Mouse (Mus musculus) embryonic facial prominence, embryonic 11.5 days (tissue): Measurements from ENCODE around the gene Wdhd1. TPM values are rescaled to one million over a fixed set of nuclear protein-coding genes. Genes with fewer than 3 reads are reported as not detected.

Source experiments
- ATAC-seq: fragments of 200-750 bp; cut with Nextera tagmentation; replicated peaks from 2 replicates; pipeline ENCODE4 v1.8.0; 2017; ENCODE audit warnings: low read depth; ENCODE audit not compliant: insufficient number of reproducible peaks, low FRiP score, low TSS enrichment
- DNase-seq: peaks from one replicate; pipeline ENCODE4 v3.0.0-alpha.2; 2015; ENCODE audit warnings: low spot score
- H3K27ac ChIP-seq: fragments of 300-500 bp; sonication (generic); replicated peaks from 2 replicates; pipeline ENCODE4 v1.5.1; 2014; ENCODE audit warnings: mild to moderate bottlenecking, low read depth, low read length, control low read depth
- H3K27me3 ChIP-seq: fragments of 300-500 bp; sonication (generic); 2 replicates; pipeline ENCODE4 v1.6.1; 2014; ENCODE audit warnings: mild to moderate bottlenecking, low read length, moderate library complexity, mixed read lengths; ENCODE audit not compliant: control insufficient read depth, insufficient read depth
- H3K36me3 ChIP-seq: fragments of 300-500 bp; sonication (generic); replicated peaks from 2 replicates; pipeline ENCODE4 v1.6.1; 2014; ENCODE audit warnings: low read depth, mild to moderate bottlenecking, low read length, moderate library complexity, mixed read lengths; ENCODE audit not compliant: control insufficient read depth, insufficient read depth
- H3K4me1 ChIP-seq: fragments of 300-500 bp; sonication (generic); 2 replicates; pipeline ENCODE4 v1.6.1; 2014; ENCODE audit warnings: low read length, mixed read lengths; ENCODE audit not compliant: control insufficient read depth, insufficient read depth
- H3K4me2 ChIP-seq: fragments of 300-500 bp; sonication (generic); 2 replicates; pipeline ENCODE4 v1.6.1; 2014; ENCODE audit warnings: low read depth, mild to moderate bottlenecking, control low read depth, low read length, moderate library complexity
- H3K4me3 ChIP-seq: fragments of 300-500 bp; sonication (generic); 2 replicates; pipeline ENCODE4 v1.5.1; 2014; ENCODE audit warnings: low read depth, low read length, control low read depth
- H3K9ac ChIP-seq: fragments of 300-500 bp; sonication (generic); replicated peaks from 2 replicates; pipeline ENCODE4 v1.6.1; 2014; ENCODE audit warnings: mild to moderate bottlenecking, control low read depth, low read length
- H3K9me3 ChIP-seq: fragments of 300-500 bp; sonication (generic); replicated peaks from 2 replicates; pipeline ENCODE4 v1.6.1; 2016; ENCODE audit warnings: mild to moderate bottlenecking, low read length, inconsistent platforms, mixed read lengths; ENCODE audit not compliant: control insufficient read depth
- WGBS: fragments of 180-500 bp; shearing (Covaris S2); extraction: QIAGEN DNeasy Blood & Tissue Kit; methylation state at CpG from one replicate; pipeline ENCODE4 v1.1.7; 2014; 5-methylcytosine and 5-hydroxymethylcytosine counted together
- polyA plus RNA-seq: library from polyadenylated mRNA; unstranded; fragments of >200 nt; fragmentation: Nextera tagmentation; extraction: Ambion mirVana; gene quantifications from 2 replicates; pipeline ENCODE4 v1.2.1, GENCODE M21; 2014

The Wdhd1 gene
- polyA plus RNA-seq, 1 experiment from 2014 or later: 52.8 TPM

GRCm38 (mm10) chr14:47242753-47243152 lies 33.9 kb downstream of the Wdhd1 start:
- H3K9ac ChIP-seq: no peak overlapping the region
- H3K4me2 ChIP-seq: no peak overlapping the region
- no peaks in the 10 kb centered on the region for H3K27me3 ChIP-seq
- no peak overlapping the region for H3K27ac ChIP-seq
- 91% methylated on average over 4 of the region's 4 CpGs for WGBS
- no peaks in the 10 kb centered on the region for H3K4me1 ChIP-seq
- DNase-seq: no peak
- peaks cover 7% of the 10 kb centered on the region; the same call in 1 of the 2 replicates for H3K36me3 ChIP-seq
- no peak for ATAC-seq
- no peak overlapping the region for H3K4me3 ChIP-seq
- H3K9me3 ChIP-seq: no peaks in the 10 kb centered on the region

GRCm38 (mm10) chr14:47241046-47241445 lies 35.6 kb downstream of the Wdhd1 start:
- Histone ChIP-seq H3K36me3 (peaks cover 7% of the 10 kb centered on the region; the same call in 1 of the 2 replicates), H3K4me2 (no peak overlapping the region), H3K27ac (no peak overlapping the region), H3K27me3 (no peaks in the 10 kb centered on the region), H3K4me1 (no peaks in the 10 kb centered on the region), H3K9me3 (no peaks in the 10 kb centered on the region), H3K4me3 (no peak overlapping the region), H3K9ac (no peak overlapping the region)
- WGBS: 96% methylated on average over 6 of the region's 6 CpGs
- ATAC-seq (no peak), DNase-seq (no peak)

- H3K36me3 ChIP-seq: peaks cover 7% of the 10 kb centered on the region; the same call in 1 of the 2 replicates
- 79% methylated on average over 1 of the region's 1 CpGs for WGBS
Measured at GRCm38 (mm10) chr14:47240600-47240999, 36.1 kb downstream of the Wdhd1 start.

GRCm38 (mm10) chr14:47237286-47237685 lies 39.4 kb downstream of the Wdhd1 start:
- no peak overlapping the region for H3K27ac ChIP-seq
- H3K4me2 ChIP-seq: no peak overlapping the region
- no peak overlapping the region for H3K4me3 ChIP-seq
- DNase-seq: no peak
- H3K4me1 ChIP-seq: no peaks in the 10 kb centered on the region
- H3K36me3 ChIP-seq: peaks cover 7% of the 10 kb centered on the region; the same call in 1 of the 2 replicates
- H3K27me3 ChIP-seq: no peaks in the 10 kb centered on the region
- no peak overlapping the region for H3K9ac ChIP-seq
- H3K9me3 ChIP-seq: no peaks in the 10 kb centered on the region
- WGBS: 87% methylated on average over 4 of the region's 4 CpGs
- no peak for ATAC-seq

More at GRCm38 (mm10) chr14:47240600-47240999, 36.1 kb downstream of the Wdhd1 start:
- H3K9ac ChIP-seq: no peak overlapping the region
- no peak for ATAC-seq
- H3K27me3 ChIP-seq: no peaks in the 10 kb centered on the region
- no peaks in the 10 kb centered on the region for H3K4me1 ChIP-seq
- no peak for DNase-seq
- no peak overlapping the region for H3K4me3 ChIP-seq
- no peaks in the 10 kb centered on the region for H3K9me3 ChIP-seq
- no peak overlapping the region for H3K27ac ChIP-seq
- no peak overlapping the region for H3K4me2 ChIP-seq

GRCm38 (mm10) chr14:47236491-47236890 lies 40.2 kb downstream of the Wdhd1 start:
- H3K4me3 ChIP-seq: no peak overlapping the region
- no peak for ATAC-seq
- no peak overlapping the region for H3K27ac ChIP-seq
- H3K9me3 ChIP-seq: no peaks in the 10 kb centered on the region
- no peak overlapping the region for H3K9ac ChIP-seq
- no peak for DNase-seq
- no peak overlapping the region for H3K4me2 ChIP-seq
- peaks cover 6% of the 10 kb centered on the region; the same call in 1 of the 2 replicates for H3K36me3 ChIP-seq
- no peaks in the 10 kb centered on the region for H3K27me3 ChIP-seq
- no peaks in the 10 kb centered on the region for H3K4me1 ChIP-seq
- 92% methylated on average over 7 of the region's 7 CpGs for WGBS

GRCm38 (mm10) chr14:47234526-47235250 lies 42.0 kb downstream of the Wdhd1 start:
- WGBS: 80% methylated on average over 5 of the region's 5 CpGs
- H3K9me3 ChIP-seq: no peaks in the 10 kb centered on the region
- no peak for DNase-seq

GRCm38 (mm10) chr14:47234032-47234431 lies 42.6 kb downstream of the Wdhd1 start:
- H3K9me3 ChIP-seq: no peaks in the 10 kb centered on the region
- no peak overlapping the region for H3K4me2 ChIP-seq
- WGBS: 91% methylated on average over 3 of the region's 3 CpGs
- DNase-seq: no peak
- H3K9ac ChIP-seq: no peak overlapping the region
- no peaks in the 10 kb centered on the region for H3K4me1 ChIP-seq
- no peak overlapping the region for H3K27ac ChIP-seq
- no peak overlapping the region for H3K4me3 ChIP-seq
- no peak for ATAC-seq
- H3K27me3 ChIP-seq: no peaks in the 10 kb centered on the region
- H3K36me3 ChIP-seq: no peaks in the 10 kb centered on the region

More at GRCm38 (mm10) chr14:47234526-47235250, 42.0 kb downstream of the Wdhd1 start:
- Histone ChIP-seq H3K36me3 (no peaks in the 10 kb centered on the region), H3K4me3 (no peak overlapping the region), H3K27ac (no peak overlapping the region), H3K4me1 (no peaks in the 10 kb centered on the region), H3K9ac (no peak overlapping the region), H3K4me2 (no peak overlapping the region), H3K27me3 (no peaks in the 10 kb centered on the region)
- ATAC-seq: no peak

- no peak overlapping the region for H3K4me2 ChIP-seq
- no peak overlapping the region for H3K4me3 ChIP-seq
- DNase-seq (no peak), ATAC-seq (no peak)
- no peaks in the 10 kb centered on the region for H3K27me3 ChIP-seq
- no peaks in the 10 kb centered on the region for H3K4me1 ChIP-seq
- H3K36me3 ChIP-seq: no peaks in the 10 kb centered on the region
- H3K27ac ChIP-seq: no peak overlapping the region
- 76% methylated on average over 2 of the region's 2 CpGs for whole genome bisulfite sequencing
- no peaks in the 10 kb centered on the region for H3K9me3 ChIP-seq
- H3K9ac ChIP-seq: no peak overlapping the region
Measured at GRCm38 (mm10) chr14:47233602-47234001, 43.1 kb downstream of the Wdhd1 start.
